Mouse (Mus musculus): ENCODE results near the gene Cnot10.
"Not testable (repeated sequence)": the region's sequence is repeated elsewhere in the genome, so short reads cannot be mapped to it uniquely, and the experiment has no call there.

Gene Cnot10

GRCm38 (mm10) chr9:114648472-114648871, 8.5 kb upstream of the Cnot10 start:
- DNase-seq: not testable (repeated sequence)

- no peak for DNase-seq
Measured at GRCm38 (mm10) chr9:114647506-114648432, 7.8 kb upstream of the Cnot10 start.

GRCm38 (mm10) chr9:114646556-114647505, 6.8 kb upstream of the Cnot10 start:
- DNase-seq: no peak

GRCm38 (mm10) chr9:114639186-114639748, 717 bp downstream of the Cnot10 start:
- DNase-seq: no peak

GRCm38 (mm10) chr9:114636751-114637150, 3.2 kb downstream of the Cnot10 start:
- DNase-seq: no peak

GRCm38 (mm10) chr9:114636150-114636549, 3.8 kb downstream of the Cnot10 start:
- no peak for DNase-seq

- DNase-seq: no peak
Measured at GRCm38 (mm10) chr9:114632331-114632730, 7.7 kb downstream of the Cnot10 start.

GRCm38 (mm10) chr9:114626726-114627125, 13.3 kb downstream of the Cnot10 start:
- no peak for DNase-seq

GRCm38 (mm10) chr9:114624178-114624577, 15.8 kb downstream of the Cnot10 start:
- no peak for DNase-seq

GRCm38 (mm10) chr9:114621149-114621548, 18.8 kb downstream of the Cnot10 start:
- DNase-seq: no peak

GRCm38 (mm10) chr9:114614176-114614953, 25.6 kb downstream of the Cnot10 start:
- DNase-seq: no peak

- DNase-seq: no peak
Measured at GRCm38 (mm10) chr9:114613026-114613425, 27.0 kb downstream of the Cnot10 start.

GRCm38 (mm10) chr9:114612566-114612965, 27.4 kb downstream of the Cnot10 start:
- DNase-seq: no peak

GRCm38 (mm10) chr9:114610266-114610665, 29.7 kb downstream of the Cnot10 start:
- DNase-seq: no peak

GRCm38 (mm10) chr9:114603876-114604540, 36.0 kb downstream of the Cnot10 start:
- DNase-seq: no peak

- DNase-seq: no peak
Measured at GRCm38 (mm10) chr9:114601096-114601495, 38.9 kb downstream of the Cnot10 start.

- DNase-seq: no peak
Measured at GRCm38 (mm10) chr9:114585017-114585345, 55.0 kb downstream of the Cnot10 start.

GRCm38 (mm10) chr9:114584183-114585016, 55.6 kb downstream of the Cnot10 start:
- peak; percentile 15 for DNase-seq

- peak; percentile 67 for DNase-seq
Measured at GRCm38 (mm10) chr9:114583812-114584182, 56.2 kb downstream of the Cnot10 start.

- DNase-seq: no peak
Measured at GRCm38 (mm10) chr9:114578646-114579045, 61.3 kb downstream of the Cnot10 start.

- no peak for DNase-seq
Measured at GRCm38 (mm10) chr9:114576001-114576400, 64.0 kb downstream of the Cnot10 start.
